In the genomic region with DNA sequence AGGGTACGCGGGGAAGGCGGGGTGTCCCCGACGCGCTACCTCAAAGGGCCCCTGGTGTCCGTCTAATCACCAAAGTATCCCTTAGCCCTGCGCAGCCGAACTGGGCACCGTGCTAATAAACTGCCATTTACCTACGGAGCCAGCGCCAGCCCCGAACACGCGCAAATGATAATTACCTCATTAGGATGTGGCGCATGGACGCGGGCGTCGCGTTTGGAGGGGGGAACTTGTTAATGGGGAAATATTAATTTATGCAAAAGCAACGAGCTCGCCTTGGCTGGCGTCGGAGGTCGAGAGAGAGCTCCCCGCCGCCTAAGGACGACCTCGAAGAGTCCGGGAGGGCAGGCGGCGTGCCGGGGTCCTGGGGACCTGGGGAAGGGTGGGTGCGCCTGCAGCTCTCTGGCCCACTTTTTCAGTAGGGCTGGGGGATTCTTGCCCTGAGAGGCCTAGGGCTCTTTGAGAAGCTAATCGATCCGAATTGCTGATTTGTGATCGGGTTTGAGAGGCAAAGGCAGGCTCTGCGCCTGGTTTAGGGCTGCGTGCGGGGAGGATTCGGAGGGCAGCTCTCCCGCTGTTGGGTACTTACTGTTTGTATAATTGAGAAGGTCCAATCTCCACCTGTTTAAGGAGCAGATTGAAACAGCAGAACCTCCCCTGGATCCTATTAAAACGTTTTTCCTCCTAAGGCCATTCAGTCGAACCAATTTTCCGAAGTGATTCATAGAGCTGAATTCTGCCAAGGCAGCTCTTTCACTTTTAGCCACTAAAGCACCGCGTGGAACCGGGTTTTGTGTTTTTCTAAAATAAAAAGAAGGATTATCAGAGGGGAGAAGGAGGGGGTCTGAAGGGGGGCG, we compare ENCODE assay signal across 10 mouse cellular contexts. TPM values are rescaled to one million over a fixed set of nuclear protein-coding genes. Genes with fewer than 3 reads are reported as not detected.
DNase-seq lines count a peak whose midpoint lies in the region; ATAC-seq and TF ChIP-seq lines count a peak whose summit lies in the region.
"Had no signal": no experiment of that assay in that cellular context is flagged by ENCODE, and none has a peak within 500 bp of the region (broad histone marks: within the 10 kb centered on the region; RNA-seq: fewer than 3 reads in every experiment).

No protein-coding gene starts in this region.

- H3K27me3 ChIP-seq in heart, embryonic 11.5 days (ENCODE audit: control insufficient read depth, insufficient read depth, low read length): peaks cover 99% of the 10 kb centered on the region
- H3K27me3 ChIP-seq in forebrain, embryonic 12.5 days: peaks cover 97% of the 10 kb centered on the region
- H3K27me3 ChIP-seq in liver, embryonic 12.5 days (replicated peaks): peaks cover 100% of the 10 kb centered on the region
- H3K27me3 ChIP-seq: CH12.LX had no signal

- no peak overlapping the region for H3K9ac ChIP-seq in heart, embryonic 11.5 days (ENCODE audit: low read depth, low read length)
- no peak overlapping the region; the same call in 1 of the 2 replicates for H3K9ac ChIP-seq in ES-E14 (ENCODE audit: insufficient read depth, low read depth, low read length, poor library complexity, severe bottlenecking)
- H3K9ac ChIP-seq in forebrain, embryonic 12.5 days: peak overlapping the region; percentile 90
- H3K9ac ChIP-seq in liver, embryonic 12.5 days: no peak overlapping the region
- H3K9ac ChIP-seq: liver, embryonic 14.5 days had no signal

- no peaks in the 10 kb centered on the region for H3K9me3 ChIP-seq in heart, embryonic 11.5 days (replicated peaks; ENCODE audit: control insufficient read depth, low read length)
- H3K9me3 ChIP-seq in ES-E14 (ENCODE audit: control insufficient read depth, insufficient read depth, low read depth, low read length): no peaks in the 10 kb centered on the region
- no peaks in the 10 kb centered on the region for H3K9me3 ChIP-seq in forebrain, embryonic 12.5 days
- H3K9me3 ChIP-seq in liver, embryonic 12.5 days (replicated peaks): no peaks in the 10 kb centered on the region

- ATAC-seq in heart, embryonic 11.5 days (replicated peaks; ENCODE audit: insufficient number of reproducible peaks, low FRiP score, low TSS enrichment): no peak
- peak; percentile 42; the same call in 1 of the 2 replicates for ATAC-seq in forebrain, embryonic 12.5 days (ENCODE audit: low FRiP score)
- no peak for ATAC-seq in liver, embryonic 12.5 days

- WGBS in heart, embryonic 11.5 days (ENCODE audit: insufficient replicate concordance): under 1% methylated on average over 50 of the region's 50 CpGs
- under 1% methylated on average over 50 of the region's 50 CpGs for WGBS in forebrain, embryonic 12.5 days
- 1% methylated on average over 50 of the region's 50 CpGs for WGBS in liver, embryonic 12.5 days (ENCODE audit: insufficient replicate concordance)

- H3K4me1 ChIP-seq in heart, embryonic 11.5 days (ENCODE audit: control insufficient read depth, insufficient read depth, low read length): peaks cover 12% of the 10 kb centered on the region; the same call in 1 of the 2 replicates
- peaks cover 0 to 5% of the 10 kb centered on the region in 2 experiments; a peak in 1 of 4 replicates for H3K4me1 ChIP-seq in ES-E14 (ENCODE audit: control insufficient read depth in 2 of 2, insufficient read depth in 2 of 2, low read length in 2 of 2, poor library complexity in 1 of 2)
- H3K4me1 ChIP-seq in forebrain, embryonic 12.5 days: peaks cover 54% of the 10 kb centered on the region
- no peaks in the 10 kb centered on the region for H3K4me1 ChIP-seq in liver, embryonic 12.5 days

- no peak overlapping the region for H3K27ac ChIP-seq in heart, embryonic 11.5 days (ENCODE audit: low read depth, low read length)
- no peak overlapping the region for H3K27ac ChIP-seq in ES-E14 (ENCODE audit: insufficient read depth, low read depth, low read length, poor library complexity, severe bottlenecking)
- H3K27ac ChIP-seq in forebrain, embryonic 12.5 days: peak overlapping the region; percentile 96
- H3K27ac ChIP-seq in liver, embryonic 12.5 days: no peak overlapping the region
- H3K27ac ChIP-seq: liver, embryonic 14.5 days had no signal

- in situ Hi-C loops in ES-E14 (cut with MboI; ENCODE audit: low sequenced_read_pairs in 2 of 2, unreplicated experiment in 2 of 2): no loop called here

- H3K4me2 ChIP-seq in heart, embryonic 11.5 days: peak overlapping the region; percentile 61
- H3K4me2 ChIP-seq in forebrain, embryonic 12.5 days: peak overlapping the region; percentile 57
- H3K4me2 ChIP-seq in liver, embryonic 12.5 days: peak overlapping the region; percentile 27; the same call in 1 of the 2 replicates

- no peak for DNase-seq in heart, postnatal 4 days
- DNase-seq in ES-E14 (ENCODE audit: low read depth, low spot score): no peak
- no peak for DNase-seq in right cerebral cortex, postnatal 25 days
- no peak for DNase-seq in ovary, postnatal 14 days (ENCODE audit: low spot score)
- no peak for DNase-seq in left cerebral cortex, adult 8-10 months (ENCODE audit: low spot score in 2 of 2)

- H3K36me3 ChIP-seq in heart, embryonic 11.5 days (ENCODE audit: control insufficient read depth, insufficient read depth, low read length): no peaks in the 10 kb centered on the region
- H3K36me3 ChIP-seq in ES-E14 (ENCODE audit: control insufficient read depth, insufficient read depth, low read length, poor library complexity, severe bottlenecking): no peaks in the 10 kb centered on the region
- no peaks in the 10 kb centered on the region for H3K36me3 ChIP-seq in forebrain, embryonic 12.5 days (replicated peaks)
- no peaks in the 10 kb centered on the region for H3K36me3 ChIP-seq in liver, embryonic 12.5 days

- H3K4me3 ChIP-seq in heart, embryonic 11.5 days (ENCODE audit: low read depth, low read length): peak overlapping the region; percentile 33
- H3K4me3 ChIP-seq in ES-E14 (ENCODE audit: insufficient read depth in 1 of 2, low read depth in 1 of 2, low read length in 2 of 2, poor library complexity in 1 of 2, severe bottlenecking in 1 of 2): peak overlapping the region; percentile 25 to 44; a peak in 2 of 4 replicates
- peak overlapping the region; percentile 58 for H3K4me3 ChIP-seq in forebrain, embryonic 12.5 days (replicated peaks)
- no peak overlapping the region for H3K4me3 ChIP-seq in liver, embryonic 12.5 days

TF ChIP-seq in ES-E14, 5 proteins besides CTCF, POLR2A, EP300 and RAD21:
- TF ChIP-seq HCFC1 (IDR thresholded peaks at IDR 0.05; ENCODE audit: borderline replicate concordance, insufficient read depth, low read length) (no peak), MAFK (IDR thresholded peaks at IDR 0.05; ENCODE audit: insufficient read depth, low read depth, low read length) (no peak), CHD2 (IDR thresholded peaks at IDR 0.05; ENCODE audit: low read depth, low read length) (no peak), ZNF384 (IDR thresholded peaks at IDR 0.05; ENCODE audit: low read depth, low read length) (no peak)

RNA-seq across cellular contexts. Expression of gene Fezf2, which starts 1.8 kb away (rescaled TPM):
- 0.14 TPM in 1 of 2 replicates, not detected in the other for polyA plus RNA-seq in heart, embryonic 11.5 days (2014; fragmentation: Nextera tagmentation; extraction: Ambion mirVana)
- not detected for total RNA-seq in heart, postnatal 4 days (2021)
- total RNA-seq in ES-E14 (2012; rRNA removed): not detected in 2 replicates
- polyA plus RNA-seq in forebrain, embryonic 12.5 days (2016; fragmentation: Nextera tagmentation; extraction: Ambion mirVana): 46.8 and 52.6 TPM in 2 replicates
- 0.06 TPM in 1 of 2 replicates, not detected in the other for polyA plus RNA-seq in liver, embryonic 12.5 days (2016; fragmentation: Nextera tagmentation; extraction: Ambion mirVana)
- total RNA-seq in left cerebral cortex, adult 8-10 months (2022): 10 to 100 TPM; 25.8 to 29.3 (median 28.4) TPM
- total RNA-seq: CH12.LX had no signal
- polyA plus RNA-seq: liver, embryonic 14.5 days had no signal

Comparison
In these comparisons a context has a peak if more than half of its experiments do, and no peak if none do; other contexts are left out.
1. RNA of gene Fezf2, which starts 1.8 kb away (total RNA-seq): 25.8 to 29.3 TPM in left cerebral cortex, adult 8-10 months; not detected in heart, postnatal 4 days and not detected in ES-E14; every median in the first group is over 10 times any median in the second.
2. Peak in every context shown above with its lines, with median percentiles within 50 percentile points of each other: H3K4me2 ChIP-seq.